Mouse (Mus musculus): ENCODE results near the gene Wdr17.

DNA sequence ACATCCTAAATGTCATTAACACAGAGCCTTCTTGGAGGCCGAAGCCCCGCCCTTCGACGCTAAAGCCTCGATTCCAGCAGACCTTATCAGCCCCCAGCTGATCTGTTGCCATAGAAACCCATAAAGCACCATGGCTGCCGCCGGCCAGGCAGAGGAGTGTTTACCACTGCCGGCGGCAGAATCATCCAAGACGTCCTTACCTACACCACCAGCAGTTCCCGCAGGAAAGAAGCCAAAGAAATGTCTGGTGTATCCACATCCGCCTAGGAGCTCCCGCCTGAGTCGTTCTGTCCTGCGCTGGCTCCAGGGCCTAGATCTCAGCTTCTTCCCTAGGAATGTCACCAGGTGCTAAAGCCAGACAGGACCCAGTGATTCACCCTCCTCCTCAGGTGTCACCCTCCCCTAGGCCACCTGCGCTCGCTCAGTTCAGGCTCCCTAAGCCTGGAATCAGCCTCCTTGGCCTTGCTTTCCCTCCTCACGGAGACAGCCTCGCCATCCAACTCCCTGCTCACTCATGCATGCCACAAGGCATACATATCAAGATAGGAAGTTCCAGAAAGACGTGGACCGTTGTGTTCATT is 286.2 kb downstream of the Wdr17 start, which contains the start of gene Spata4:
- TF ChIP-seq CTCF (IDR thresholded peaks at IDR 0.05; ENCODE audit: extremely low read depth, insufficient read depth, low read length) (no peak), POLR2A (IDR thresholded peaks at IDR 0.05; ENCODE audit: extremely low read depth, insufficient read depth, low read length) (no peak)

Data from cortical plate, adult 2 months (tissue).